Mouse (Mus musculus) retina, postnatal 7 days (tissue): ENCODE results near the gene Ttll8.

ENCODE experiments used
- DNase-seq: peaks from one replicate; pipeline ENCODE4 v3.0.0-alpha.2; 2012; ENCODE audit warnings: low read depth, low spot score

Gene Ttll8

GRCm38 (mm10) chr15:88841580-88842299 lies 112.5 kb downstream of the Ttll8 start:
- DNase-seq: no peak

DNA sequence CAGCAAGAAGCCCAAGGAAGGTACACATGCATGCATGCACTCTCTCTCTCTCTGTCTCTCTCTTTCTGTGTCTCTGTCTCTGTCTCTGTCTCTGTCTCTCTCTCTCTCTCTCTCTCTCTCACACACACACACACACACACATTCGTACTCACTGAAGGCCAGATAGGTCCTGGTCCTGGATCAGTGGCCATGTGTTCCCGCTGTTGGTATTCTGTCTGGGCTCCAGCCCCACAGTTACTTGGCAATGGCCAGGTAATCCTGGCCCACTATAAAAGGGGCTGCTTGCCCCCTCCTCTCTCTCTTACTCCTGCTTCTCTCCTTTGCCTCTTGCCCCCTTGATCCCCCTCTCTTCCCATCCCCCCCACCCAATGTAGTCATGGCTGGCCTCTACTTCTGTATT lies 113.1 kb downstream of the Ttll8 start:
- no peak for DNase-seq
